8 mouse cellular contexts compared by ENCODE assay signal in genomic region chr15:36967381-36968211, GRCm38 (mm10). TPM values are rescaled to one million over a fixed set of nuclear protein-coding genes. Genes with fewer than 3 reads are reported as not detected.
DNase-seq lines count a peak whose midpoint lies in the region; ATAC-seq and TF ChIP-seq lines count a peak whose summit lies in the region.

No protein-coding gene starts in this region.

- peaks cover 24% of the 10 kb centered on the region for H3K4me1 ChIP-seq in heart, embryonic 15.5 days (replicated peaks)
- H3K4me1 ChIP-seq in forebrain, embryonic 13.5 days, result peaks cover 31% of the 10 kb centered on the region
- H3K4me1 ChIP-seq in midbrain, embryonic 14.5 days (ENCODE audit: control insufficient read depth, insufficient read depth, low read length), result peaks cover 26% of the 10 kb centered on the region
- peaks cover 13% of the 10 kb centered on the region for H3K4me1 ChIP-seq in testis, adult 2 months (ENCODE audit: control insufficient read depth, insufficient read depth, low read length)
- H3K4me1 ChIP-seq in liver, postnatal 0 days (ENCODE audit: insufficient read depth), result no peaks in the 10 kb centered on the region

- no peak for TF ChIP-seq POLR2A in testis, adult 2 months (IDR thresholded peaks at IDR 0.05; ENCODE audit: control insufficient read depth, low read depth, low read length)

- TF ChIP-seq EP300 in liver, postnatal 0 days (IDR thresholded peaks at IDR 0.05; ENCODE audit: low read depth), result no peak

- no peaks in the 10 kb centered on the region for H3K36me3 ChIP-seq in heart, embryonic 15.5 days
- no peaks in the 10 kb centered on the region for H3K36me3 ChIP-seq in forebrain, embryonic 13.5 days (ENCODE audit: poor library complexity, severe bottlenecking)
- no peaks in the 10 kb centered on the region for H3K36me3 ChIP-seq in midbrain, embryonic 14.5 days (ENCODE audit: control insufficient read depth, insufficient read depth, low read length)
- H3K36me3 ChIP-seq in testis, adult 2 months (ENCODE audit: control insufficient read depth, insufficient read depth, low read length), result no peaks in the 10 kb centered on the region
- no peaks in the 10 kb centered on the region for H3K36me3 ChIP-seq in liver, postnatal 0 days (replicated peaks; ENCODE audit: insufficient read depth, low read length)

- WGBS in heart, embryonic 15.5 days, result 32% methylated on average over 24 of the region's 24 CpGs
- 11% methylated on average over 24 of the region's 24 CpGs for WGBS in forebrain, embryonic 13.5 days
- WGBS in midbrain, embryonic 14.5 days, result 5% methylated on average over 24 of the region's 24 CpGs
- WGBS in liver, postnatal 0 days (ENCODE audit: insufficient replicate concordance), result 41% methylated on average over 24 of the region's 24 CpGs

- H3K9ac ChIP-seq in heart, embryonic 15.5 days, result no peak overlapping the region
- H3K9ac ChIP-seq in forebrain, embryonic 13.5 days, result peak overlapping the region; percentile 63
- peak overlapping the region; percentile 61 for H3K9ac ChIP-seq in midbrain, embryonic 14.5 days (replicated peaks; ENCODE audit: low read length)
- no peak overlapping the region for H3K9ac ChIP-seq in liver, postnatal 0 days (replicated peaks)

- H3K4me2 ChIP-seq in heart, embryonic 15.5 days, result peak overlapping the region; percentile 43
- peak overlapping the region; percentile 67 for H3K4me2 ChIP-seq in forebrain, embryonic 13.5 days
- peak overlapping the region; percentile 79 for H3K4me2 ChIP-seq in midbrain, embryonic 14.5 days (ENCODE audit: low read length)
- H3K4me2 ChIP-seq in liver, postnatal 0 days (ENCODE audit: low read depth, low read length), result no peak overlapping the region

- DNase-seq in heart, adult 8-10 months (ENCODE audit: low spot score), result no peak
- DNase-seq in layer of hippocampus, adult 9-10 months (ENCODE audit: low spot score), result peak; percentile 90
- peak; percentile 98 for DNase-seq in midbrain, embryonic 14.5 days
- no peak for DNase-seq in liver, postnatal 0 days

- no peaks in the 10 kb centered on the region for H3K27me3 ChIP-seq in heart, embryonic 15.5 days
- no peaks in the 10 kb centered on the region for H3K27me3 ChIP-seq in forebrain, embryonic 13.5 days
- H3K27me3 ChIP-seq in midbrain, embryonic 14.5 days (ENCODE audit: control insufficient read depth, insufficient read depth, low read length), result no peaks in the 10 kb centered on the region
- H3K27me3 ChIP-seq in testis, adult 2 months (ENCODE audit: control insufficient read depth, insufficient read depth, low read length), result no peaks in the 10 kb centered on the region
- H3K27me3 ChIP-seq in liver, postnatal 0 days (ENCODE audit: insufficient read depth, low read length), result 0 out of 2 replicates have a peak, but pooled peaks cover 3% of the 10 kb centered on the region

- H3K27ac ChIP-seq in heart, embryonic 15.5 days, result no peak overlapping the region
- H3K27ac ChIP-seq in forebrain, embryonic 13.5 days, result peak overlapping the region; percentile 97
- peak overlapping the region; percentile 99 for H3K27ac ChIP-seq in midbrain, embryonic 14.5 days (replicated peaks; ENCODE audit: low read depth, low read length)
- H3K27ac ChIP-seq in testis, adult 2 months (ENCODE audit: control insufficient read depth, insufficient read depth, low read depth, low read length), result no peak overlapping the region
- H3K27ac ChIP-seq in liver, postnatal 0 days (ENCODE audit: low read depth), result no peak overlapping the region

- TF ChIP-seq CTCF in testis, adult 2 months (IDR thresholded peaks at IDR 0.05; ENCODE audit: control insufficient read depth, insufficient read depth, insufficient replicate concordance, low read depth, low read length), result no peak
- TF ChIP-seq CTCF in liver, postnatal 0 days (IDR thresholded peaks at IDR 0.05; ENCODE audit: low read depth), result no peak

- H3K9me3 ChIP-seq in heart, embryonic 15.5 days (replicated peaks), result no peaks in the 10 kb centered on the region
- H3K9me3 ChIP-seq in forebrain, embryonic 13.5 days (replicated peaks), result no peaks in the 10 kb centered on the region
- no peaks in the 10 kb centered on the region for H3K9me3 ChIP-seq in midbrain, embryonic 14.5 days (ENCODE audit: control insufficient read depth, low read length)
- no peaks in the 10 kb centered on the region for H3K9me3 ChIP-seq in liver, postnatal 0 days (ENCODE audit: low read length)

- peak overlapping the region; percentile 16; the same call in 1 of the 2 replicates for H3K4me3 ChIP-seq in heart, embryonic 15.5 days
- peak overlapping the region; percentile 36 for H3K4me3 ChIP-seq in forebrain, embryonic 13.5 days
- peak overlapping the region; percentile 33 for H3K4me3 ChIP-seq in midbrain, embryonic 14.5 days (replicated peaks; ENCODE audit: low read depth, low read length)
- peak overlapping the region; percentile 7; the same call in 1 of the 2 replicates for H3K4me3 ChIP-seq in testis, adult 2 months (ENCODE audit: control insufficient read depth, low read depth, low read length)
- H3K4me3 ChIP-seq in liver, postnatal 0 days (ENCODE audit: low read depth, low read length), result no peak overlapping the region

- peak; percentile 30; the same call in 1 of the 2 replicates for ATAC-seq in heart, embryonic 15.5 days (replicated peaks; ENCODE audit: insufficient number of reproducible peaks, insufficient read depth, low FRiP score, low read depth)
- peak; percentile 75 for ATAC-seq in cerebellum, adult (ENCODE audit: insufficient number of reproducible peaks, low FRiP score, low TSS enrichment)
- ATAC-seq in forebrain, embryonic 13.5 days, result peak; percentile 96
- peak; percentile 93 for ATAC-seq in midbrain, embryonic 14.5 days (ENCODE audit: low FRiP score, low TSS enrichment)
- no peak for ATAC-seq in liver, postnatal 0 days

RNA-seq across cellular contexts. Expression of gene Zfp706, which starts 40.0 kb away (rescaled TPM):
- 379 and 460 TPM in 2 replicates for polyA plus RNA-seq in heart, embryonic 15.5 days (2015; fragmentation: Nextera tagmentation; extraction: Ambion mirVana)
- total RNA-seq in heart, adult 8-10 months (2022), result 100 to 1,000 TPM; 214 to 231 (median 227) TPM
- 485 and 515 TPM in 2 replicates for polyA plus RNA-seq in forebrain, embryonic 13.5 days (2015; fragmentation: Nextera tagmentation; extraction: Ambion mirVana)
- polyA plus RNA-seq in midbrain, embryonic 14.5 days (2014; fragmentation: Nextera tagmentation; extraction: Ambion mirVana), result 416 and 455 TPM in 2 replicates
- 74.4 and 74.7 TPM in 2 replicates for polyA plus RNA-seq in testis, adult 2 months (2012; rRNA removed)
- 234 and 251 TPM in 2 replicates for polyA plus RNA-seq in liver, postnatal 0 days (2015; fragmentation: Nextera tagmentation; extraction: Ambion mirVana)

Comparison
In these comparisons a context has a peak if more than half of its experiments do, and no peak if none do; other contexts are left out.
1. H3K27ac ChIP-seq: peak in forebrain, embryonic 13.5 days (single experiment) and midbrain, embryonic 14.5 days (single experiment); none in heart, embryonic 15.5 days (single experiment), testis, adult 2 months (single experiment) and liver, postnatal 0 days (single experiment).
2. H3K9ac ChIP-seq: peak in forebrain, embryonic 13.5 days (single experiment) and midbrain, embryonic 14.5 days (single experiment); none in heart, embryonic 15.5 days (single experiment) and liver, postnatal 0 days (single experiment).
3. DNase-seq: peak in layer of hippocampus, adult 9-10 months (single experiment) and midbrain, embryonic 14.5 days (single experiment); none in heart, adult 8-10 months (single experiment) and liver, postnatal 0 days (single experiment).